8 mouse cellular contexts compared by ENCODE assay signal in the genomic region with DNA sequence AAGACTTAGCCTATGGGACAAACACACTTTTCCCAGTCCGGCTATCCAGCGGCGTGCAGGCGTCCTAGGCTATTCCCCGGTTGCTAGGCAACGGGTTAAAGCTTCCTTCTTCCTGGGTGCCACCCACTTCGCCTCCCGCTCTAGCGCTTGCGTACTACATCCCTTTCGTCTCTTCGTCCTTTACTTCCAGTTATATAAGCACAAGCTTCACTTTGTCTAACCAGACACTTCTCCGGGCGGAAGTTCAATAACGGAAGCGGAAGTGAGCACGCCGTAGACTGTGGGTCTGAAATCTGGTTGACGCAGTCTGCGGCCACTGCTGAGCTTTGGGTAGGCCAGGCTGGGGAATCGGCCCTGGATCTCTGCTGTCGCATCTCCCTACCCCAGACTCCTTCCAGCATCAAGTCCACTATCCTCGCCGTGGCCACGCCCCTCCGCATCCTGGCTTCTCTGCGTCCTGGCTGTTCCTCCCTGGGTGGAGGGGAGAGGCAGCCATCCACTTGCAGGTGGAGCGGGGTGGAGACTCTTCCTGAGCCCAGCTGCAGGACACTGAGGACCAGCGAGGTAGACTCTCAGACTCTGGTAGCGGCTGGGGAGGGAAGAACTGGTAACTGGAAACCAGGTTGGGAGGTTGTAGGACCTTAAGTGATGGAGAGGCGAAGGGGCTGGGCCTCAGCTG. TPM values are rescaled to one million over a fixed set of nuclear protein-coding genes. Genes with fewer than 3 reads are reported as not detected.
DNase-seq lines count a peak whose midpoint lies in the region; TF ChIP-seq lines count a peak whose summit lies in the region.

Gene Fam120b (plus strand): TSS at position 206 of the 679 bp plus-strand sequence.

- peak; percentile 99 for DNase-seq in adipocyte (ENCODE audit: low spot score)
- peak; percentile 75 to 90 for DNase-seq in gastrocnemius, adult 8-10 months (ENCODE audit: low spot score in 2 of 2)
- peak; percentile 75 for DNase-seq in hindlimb bud, embryonic 11.5 days (ENCODE audit: extremely low spot score, low read depth, low spot score)
- DNase-seq in left cerebral cortex, adult 8-10 months (ENCODE audit: low spot score in 2 of 2) = peak; percentile 73 to 95
- peak; percentile 93 to 96 for DNase-seq in right cerebral cortex, postnatal 10 days (ENCODE audit: low spot score in 2 of 2)
- DNase-seq in urinary bladder, postnatal 4 days (ENCODE audit: low spot score in 2 of 2) = peak; percentile 80 to 82

- no peak for TF ChIP-seq CTCF in cortical plate, adult 2 months (IDR thresholded peaks at IDR 0.05; ENCODE audit: extremely low read depth, insufficient read depth, low read length)

- H3K9me3 ChIP-seq in megakaryocyte, embryonic 14.5 days = no peaks in the 10 kb centered on the region

- H3K27me3 ChIP-seq in megakaryocyte, embryonic 14.5 days (replicated peaks) = peaks cover 20% of the 10 kb centered on the region

- H3K4me1 ChIP-seq in cortical plate, adult 2 months (ENCODE audit: control insufficient read depth, insufficient read depth, low read length) = peaks cover 1% of the 10 kb centered on the region; the same call in 1 of the 2 replicates
- H3K4me1 ChIP-seq in megakaryocyte, embryonic 14.5 days = peaks cover 26% of the 10 kb centered on the region

- H3K4me3 ChIP-seq in cortical plate, adult 2 months (ENCODE audit: insufficient read depth, low read length) = peak within 1 kb of the TSS; percentile 86
- H3K4me3 ChIP-seq in megakaryocyte, embryonic 14.5 days (replicated peaks) = peak within 1 kb of the TSS; percentile 99

- peak within 1 kb of the TSS; percentile 55 for H3K27ac ChIP-seq in cortical plate, adult 2 months (ENCODE audit: insufficient read depth, low read length)

- no peaks in the 10 kb centered on the region for H3K36me3 ChIP-seq in megakaryocyte, embryonic 14.5 days (replicated peaks; ENCODE audit: low read length)

- TF ChIP-seq POLR2A in cortical plate, adult 2 months (IDR thresholded peaks at IDR 0.05; ENCODE audit: extremely low read depth, insufficient read depth, low read length) = peak; percentile 80

RNA-seq across cellular contexts. Expression of gene Fam120b, which starts in this region (rescaled TPM):
- 27.8 and 29.3 TPM in 2 replicates for polyA plus RNA-seq in cortical plate, adult 2 months (2012; rRNA removed)
- 10 to 100 TPM in 3 of 4 experiments, 1 to 10 TPM in 1; 9.5 to 12.1 (median 10.5) TPM for total RNA-seq in gastrocnemius, adult 8-10 months (2022)
- total RNA-seq in left cerebral cortex, adult 8-10 months (2022) = 10 to 100 TPM; 44.8 to 48.3 (median 45.6) TPM
- polyA plus RNA-seq in megakaryocyte, embryonic 14.5 days (2012; ENCODE audit: insufficient read depth, low replicate concordance) = 1.4 and 1.5 TPM in 2 replicates

Comparison
In these comparisons a context has a peak if more than half of its experiments do, and no peak if none do; other contexts are left out.
1. Peak in every context shown above with its lines: DNase-seq, H3K4me3 ChIP-seq and H3K27ac ChIP-seq.
2. RNA of gene Fam120b (polyA plus RNA-seq): 27.8 to 29.3 TPM in cortical plate, adult 2 months; 1.4 to 1.5 TPM in megakaryocyte, embryonic 14.5 days; every median in the first group is over 10 times any median in the second.